Mouse (Mus musculus) bone marrow, adult 2 months (tissue): ENCODE measurements around the gene Dner.

Source experiments
- CTCF ChIP-seq: fragments of 200-500 bp; IDR thresholded peaks from 2 replicates; pipeline ENCODE4 v1.5.1; 2011; ENCODE audit warnings: low read length, control low read depth; ENCODE audit not compliant: control insufficient read depth, insufficient read depth
- POLR2A ChIP-seq: fragments of 200-500 bp; IDR thresholded peaks from 2 replicates; pipeline ENCODE4 v1.6.1; 2011; ENCODE audit warnings: low read depth, mild to moderate bottlenecking, control low read depth, low read length, borderline replicate concordance; ENCODE audit not compliant: control insufficient read depth

DNA sequence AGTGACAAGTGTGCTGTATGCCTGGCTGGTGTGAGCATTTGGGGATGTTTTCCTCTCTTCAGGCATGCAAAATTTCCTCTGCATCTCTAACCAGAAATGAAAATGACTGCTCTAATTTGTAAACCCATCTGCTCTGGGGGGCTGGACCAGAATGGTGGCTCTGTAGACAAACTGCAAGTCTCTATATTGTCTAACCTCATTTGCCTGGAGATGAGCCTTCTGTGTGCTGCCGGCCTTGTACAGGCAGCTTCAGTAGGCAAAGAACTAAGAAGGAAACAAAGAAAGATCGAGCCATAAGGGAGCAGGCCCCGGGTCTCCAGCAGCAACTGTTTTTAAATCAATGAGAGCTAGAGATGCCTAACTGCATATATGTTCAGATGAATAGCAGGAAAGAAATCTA, 103.6 kb downstream of the Dner start:
- TF ChIP-seq CTCF (no peak), POLR2A (no peak)
